Mouse (Mus musculus) erythroblast, embryonic 14.5 days (primary cell): ENCODE results near the gene Ech1. TPM values are rescaled to one million over a fixed set of nuclear protein-coding genes. Genes with fewer than 3 reads are reported as not detected.
A peak's percentile ranks its signal among the peaks of the same experiment; 100 is the strongest.

ENCODE experiments used
- H3K27me3 ChIP-seq: 2 replicates; pipeline ENCODE4 v1.6.1; 2012; ENCODE audit warnings: inconsistent platforms; ENCODE audit not compliant: control insufficient read depth
- H3K36me3 ChIP-seq: 2 replicates; pipeline ENCODE4 v1.6.1; 2012; ENCODE audit warnings: mild to moderate bottlenecking, inconsistent platforms; ENCODE audit not compliant: control insufficient read depth
- H3K4me1 ChIP-seq: 2 replicates; pipeline ENCODE4 v1.6.1; 2012; ENCODE audit warnings: inconsistent platforms; ENCODE audit not compliant: control insufficient read depth
- H3K4me3 ChIP-seq: replicated peaks from 2 replicates; pipeline ENCODE3; 2012; ENCODE audit warnings: moderate library complexity, mild to moderate bottlenecking, inconsistent platforms
- H3K9me3 ChIP-seq: 2 replicates; pipeline ENCODE4 v1.6.1; 2012; ENCODE audit warnings: low read length, inconsistent platforms, mixed read lengths; ENCODE audit not compliant: control insufficient read depth
- GATA1 ChIP-seq: IDR thresholded peaks from 2 replicates; pipeline ENCODE4 v1.6.1; 2012; ENCODE audit warnings: low read length, inconsistent platforms, mixed read lengths
- TAL1 ChIP-seq: IDR thresholded peaks from 3 replicates; pipeline ENCODE4 v1.6.1; 2012; ENCODE audit warnings: low read length, inconsistent platforms, mixed read lengths
- polyA plus RNA-seq: library from polyadenylated mRNA; stranded (reverse); fragments of >175 nt; gene quantifications from 2 replicates; pipeline ENCODE4 v1.2.3, GENCODE M21; 2012

Ech1 gene
- polyA plus RNA-seq, 1 experiment = 0.67 TPM

DNA sequence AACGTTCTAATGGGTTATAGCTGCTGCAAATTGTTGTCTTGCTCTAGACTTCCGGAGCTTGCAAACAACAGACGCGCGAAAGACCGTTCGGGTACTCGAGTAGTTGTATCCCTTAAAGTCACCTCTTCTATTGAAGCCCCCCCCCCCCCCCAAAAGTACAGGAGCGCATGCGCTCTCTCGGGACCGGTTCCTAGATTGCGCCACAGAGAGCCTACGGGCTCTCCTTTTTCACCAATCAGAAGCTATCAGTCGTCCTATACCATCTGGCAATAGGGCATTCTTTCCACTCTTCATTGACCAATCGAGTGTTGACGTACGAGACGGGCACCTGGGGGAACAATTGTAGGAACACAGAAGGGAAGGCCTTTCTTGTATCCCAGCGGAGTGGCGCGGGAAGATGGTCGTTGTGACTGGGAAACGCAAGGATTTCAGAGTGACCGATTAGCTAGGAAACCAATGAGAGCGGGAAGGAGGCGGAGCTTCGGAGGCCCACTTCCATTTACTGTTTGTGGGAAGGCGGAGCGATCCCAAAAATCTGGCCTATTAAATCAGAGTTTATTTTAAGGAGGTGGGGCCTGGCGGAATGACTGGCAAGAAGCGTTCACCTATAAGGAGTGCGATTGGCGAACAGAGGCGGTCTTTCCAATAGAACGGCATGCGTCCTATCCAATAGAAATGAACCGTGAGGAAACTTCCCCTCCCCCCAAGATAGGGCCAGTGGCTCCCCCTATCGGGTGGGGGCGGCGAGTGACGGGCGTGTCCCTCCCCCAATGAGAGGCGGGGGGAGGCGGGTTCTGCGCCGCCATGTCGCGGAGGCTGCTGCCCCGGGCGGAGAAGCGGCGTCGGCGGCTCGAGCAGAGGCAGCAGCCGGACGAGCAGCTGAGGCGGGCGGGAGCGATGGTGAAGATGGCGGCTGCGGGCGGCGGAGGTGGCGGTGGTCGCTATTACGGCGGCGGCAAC lies 14.6 kb upstream of the Ech1 start:
- Histone ChIP-seq H3K4me3 (peak overlapping the region; percentile 93), H3K9me3 (no peaks in the 10 kb centered on the region), H3K27me3 (no peaks in the 10 kb centered on the region), H3K4me1 (peaks cover 64% of the 10 kb centered on the region), H3K36me3 (peaks cover 37% of the 10 kb centered on the region)
- TF ChIP-seq TAL1 = no peak
- TF ChIP-seq GATA1 = peak; percentile 46; the same call in 1 of the 2 replicates

DNA sequence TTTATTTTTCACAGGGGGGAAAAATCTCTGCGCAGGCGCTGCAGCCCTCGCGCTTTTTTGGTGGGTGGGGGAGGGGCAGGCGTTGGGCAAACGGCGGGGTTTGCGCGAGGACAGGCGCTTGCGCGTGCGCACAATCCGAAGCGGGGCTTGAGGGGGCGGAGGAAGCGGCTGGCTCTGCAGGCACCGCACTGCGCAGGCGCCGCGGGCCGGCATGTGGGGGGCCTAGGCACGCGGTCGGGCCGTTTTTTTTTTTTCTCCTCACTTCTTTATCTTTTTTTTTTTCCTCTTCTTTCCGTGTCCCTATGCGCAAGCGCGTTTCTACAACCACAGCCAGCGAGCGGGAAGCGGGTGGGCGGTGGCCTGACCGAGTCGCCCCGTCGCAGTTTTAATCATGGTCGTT lies 13.8 kb upstream of the Ech1 start:
- TF ChIP-seq TAL1 = no peak
- no peak for TF ChIP-seq GATA1
- Histone ChIP-seq H3K27me3 (no peaks in the 10 kb centered on the region), H3K4me1 (peaks cover 72% of the 10 kb centered on the region)

DNA sequence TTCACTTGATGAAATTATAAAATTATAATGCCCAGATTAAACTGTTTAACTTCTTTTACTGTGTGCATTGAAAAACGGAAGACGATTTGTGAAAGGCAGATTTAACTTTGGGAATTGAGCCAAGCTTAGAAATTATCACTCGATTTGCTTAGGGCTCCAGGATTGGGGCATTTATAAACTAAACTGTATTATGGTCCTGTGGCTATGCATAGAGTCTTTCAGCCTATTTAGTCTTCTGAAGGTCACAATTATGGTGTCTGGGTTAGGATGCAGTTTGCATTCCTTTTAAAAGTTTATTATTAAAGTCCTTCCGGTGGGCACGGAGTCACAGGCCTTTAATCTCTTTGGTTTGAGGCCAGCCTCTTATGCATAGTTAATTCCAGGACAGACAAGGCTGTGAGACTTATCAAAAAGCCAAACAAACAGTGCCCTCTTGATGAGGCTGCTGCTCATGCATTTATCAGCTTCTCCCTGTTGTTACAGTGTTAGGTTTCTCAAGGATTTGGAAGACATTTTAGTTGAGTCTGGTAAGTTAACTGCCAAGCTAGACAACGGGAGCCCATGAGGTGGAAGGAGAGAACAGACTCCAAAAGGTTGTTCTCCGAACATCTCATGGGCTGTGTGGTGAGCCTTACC lies 13.3 kb upstream of the Ech1 start:
- peak overlapping the region; percentile 93 for H3K4me3 ChIP-seq
- no peaks in the 10 kb centered on the region for H3K9me3 ChIP-seq
- H3K36me3 ChIP-seq = peaks cover 51% of the 10 kb centered on the region
- peaks cover 75% of the 10 kb centered on the region for H3K4me1 ChIP-seq
- TF ChIP-seq GATA1 (no peak), TAL1 (no peak)
- H3K27me3 ChIP-seq = no peaks in the 10 kb centered on the region

More for the DNA sequence above, 13.8 kb upstream of the Ech1 start:
- peak overlapping the region; percentile 93 for H3K4me3 ChIP-seq
- peaks cover 46% of the 10 kb centered on the region for H3K36me3 ChIP-seq
- no peaks in the 10 kb centered on the region for H3K9me3 ChIP-seq

DNA sequence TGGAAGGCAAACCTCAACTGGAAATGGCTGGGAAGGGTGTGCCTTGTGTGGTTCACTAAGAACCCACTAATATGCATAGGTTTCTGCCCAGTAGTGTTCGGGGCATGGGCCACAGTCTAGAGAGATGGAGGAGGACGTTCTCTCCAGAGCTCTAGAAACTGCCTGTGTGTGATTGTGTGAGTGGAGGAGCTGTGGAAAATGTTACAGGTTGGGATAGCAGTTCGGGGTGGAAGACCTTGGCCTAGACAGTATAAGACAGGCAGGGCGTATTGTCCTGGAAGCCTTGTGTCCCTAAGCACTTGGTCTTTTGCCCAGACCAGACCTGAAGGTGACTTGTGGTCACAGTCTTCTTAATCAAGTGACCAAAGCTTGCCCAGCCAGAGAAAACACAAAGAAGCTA lies 12.6 kb upstream of the Ech1 start:
- TF ChIP-seq GATA1 (no peak), TAL1 (no peak)
- no peaks in the 10 kb centered on the region for H3K27me3 ChIP-seq
- H3K36me3 ChIP-seq = peaks cover 58% of the 10 kb centered on the region
- H3K9me3 ChIP-seq = no peaks in the 10 kb centered on the region
- H3K4me1 ChIP-seq = peaks cover 79% of the 10 kb centered on the region
- H3K4me3 ChIP-seq = peak overlapping the region; percentile 93

DNA sequence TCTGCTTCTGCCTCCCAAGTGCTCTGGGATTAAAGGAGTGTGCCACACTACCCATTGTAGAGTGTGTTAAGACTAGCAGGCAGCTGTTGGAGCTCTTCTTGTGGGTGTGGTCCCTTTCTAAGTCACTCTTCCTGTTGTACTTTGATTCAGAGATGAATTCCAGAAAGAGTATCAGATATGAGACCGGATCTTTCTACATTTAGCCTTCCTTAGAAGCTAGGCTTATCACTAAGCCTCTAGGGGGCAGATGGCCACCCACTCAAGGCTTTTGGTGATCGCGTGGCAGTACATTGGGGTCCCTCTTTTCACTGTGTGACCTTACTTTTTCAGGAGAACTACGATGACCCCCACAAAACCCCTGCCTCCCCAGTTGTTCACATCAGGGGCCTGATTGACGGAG lies 12.1 kb upstream of the Ech1 start:
- H3K27me3 ChIP-seq = no peaks in the 10 kb centered on the region
- peaks cover 79% of the 10 kb centered on the region for H3K4me1 ChIP-seq
- no peaks in the 10 kb centered on the region for H3K9me3 ChIP-seq
- peaks cover 63% of the 10 kb centered on the region for H3K36me3 ChIP-seq
- H3K4me3 ChIP-seq = peak overlapping the region; percentile 93
- TF ChIP-seq TAL1 (no peak), GATA1 (no peak)

- no peaks in the 10 kb centered on the region for H3K27me3 ChIP-seq
- H3K4me3 ChIP-seq = no peak overlapping the region
- TF ChIP-seq TAL1 (no peak), GATA1 (no peak)
- peaks cover 79% of the 10 kb centered on the region for H3K4me1 ChIP-seq
- peaks cover 78% of the 10 kb centered on the region for H3K36me3 ChIP-seq
- H3K9me3 ChIP-seq = no peaks in the 10 kb centered on the region
Measured at GRCm38 (mm10) chr7:28814306-28815034, 10.5 kb upstream of the Ech1 start.

- Histone ChIP-seq H3K4me1 (peaks cover 79% of the 10 kb centered on the region), H3K27me3 (no peaks in the 10 kb centered on the region), H3K36me3 (peaks cover 85% of the 10 kb centered on the region), H3K4me3 (no peak overlapping the region), H3K9me3 (no peaks in the 10 kb centered on the region)
- TF ChIP-seq TAL1 (no peak), GATA1 (no peak)
Measured at GRCm38 (mm10) chr7:28815230-28815629, 9.8 kb upstream of the Ech1 start.

GRCm38 (mm10) chr7:28816201-28816600 lies 8.8 kb upstream of the Ech1 start:
- Histone ChIP-seq H3K9me3 (no peaks in the 10 kb centered on the region), H3K4me3 (no peak overlapping the region), H3K27me3 (no peaks in the 10 kb centered on the region), H3K4me1 (peaks cover 85% of the 10 kb centered on the region), H3K36me3 (peaks cover 95% of the 10 kb centered on the region)
- TF ChIP-seq GATA1 = no peak
- TF ChIP-seq TAL1 = no peak
